Mouse (Mus musculus) embryonic facial prominence, embryonic 11.5 days (tissue): ENCODE data around the gene Setd7. TPM values are rescaled to one million over a fixed set of nuclear protein-coding genes. Genes with fewer than 3 reads are reported as not detected.

ENCODE experiments used
- polyA plus RNA-seq: library from polyadenylated mRNA; unstranded; fragments of >200 nt; fragmentation: Nextera tagmentation; extraction: Ambion mirVana; gene quantifications from 2 replicates; pipeline ENCODE4 v1.2.1, GENCODE M21; 2014

The Setd7 gene
- polyA plus RNA-seq, 1 experiment from 2014 or later, result 5.0 TPM

Other genes with a start within 250 kb of the Setd7 start
- gene Elf2, start 220.2 kb downstream of the Setd7 start, polyA plus RNA-seq, result 47.3 and 48.9 TPM in 2 replicates
- 9.1 and 16.1 TPM in 2 replicates for gene Mgarp, start 164.1 kb downstream of the Setd7 start, polyA plus RNA-seq
- gene Ndufc1, start 151.9 kb downstream of the Setd7 start, polyA plus RNA-seq, result 722 TPM in 2 replicates
- 49.1 and 54.9 TPM in 2 replicates for gene Naa15, start 145.7 kb downstream of the Setd7 start, polyA plus RNA-seq
- 19.8 and 21.7 TPM in 2 replicates for gene Rab33b, start 77.0 kb downstream of the Setd7 start, polyA plus RNA-seq
- 0.81 and 0.90 TPM in 2 replicates for gene Mgst2, start 99.5 kb upstream of the Setd7 start, polyA plus RNA-seq